Mouse (Mus musculus): ENCODE data around the gene Ipo13. TPM values are rescaled to one million over a fixed set of nuclear protein-coding genes. Genes with fewer than 3 reads are reported as not detected.

Gene Ipo13
- total RNA-seq, 1 experiment from 2014 or later: 43.8 TPM

Other genes starting within 250 kb of the Ipo13 start
- 21.4 and 27.5 TPM in 2 replicates for gene Dmap1, start 232.7 kb downstream of the Ipo13 start, total RNA-seq (2021)
- gene Gm12845, start 190.6 kb downstream of the Ipo13 start, total RNA-seq (2021): not detected in 2 replicates
- gene Klf17, start 149.4 kb downstream of the Ipo13 start, total RNA-seq (2021): not detected in 2 replicates
- gene Slc6a9, start 80.5 kb downstream of the Ipo13 start, total RNA-seq (2021): 9.4 and 10.3 TPM in 2 replicates
- gene Ccdc24, start 42.4 kb downstream of the Ipo13 start, total RNA-seq (2021): 0.71 and 0.78 TPM in 2 replicates
- 12.6 and 15.1 TPM in 2 replicates for gene B4galt2, start 31.5 kb downstream of the Ipo13 start, total RNA-seq (2021)
- gene Atp6v0b, start 27.7 kb downstream of the Ipo13 start, total RNA-seq (2021): 167 and 172 TPM in 2 replicates
- 10.2 and 10.7 TPM in 2 replicates for gene Dph2, start 23.0 kb downstream of the Ipo13 start, total RNA-seq (2021)
- 0.41 TPM in 1 of 2 replicates, not detected in the other for gene Artn, start 14.8 kb upstream of the Ipo13 start, total RNA-seq (2021)
- gene St3gal3, start 219.9 kb upstream of the Ipo13 start, total RNA-seq (2021): 28.9 and 34.1 TPM in 2 replicates

Data from adrenal gland, postnatal 14 days (tissue).